Mouse (Mus musculus) cortical plate, adult 2 months (tissue): ENCODE measurements around the gene Il3ra. TPM values are rescaled to one million over a fixed set of nuclear protein-coding genes. Genes with fewer than 3 reads are reported as not detected.

Experiments
- H3K27ac ChIP-seq: fragments of 200-500 bp; 2 replicates; pipeline ENCODE4 v1.5.1; 2012; ENCODE audit warnings: low read length, control low read depth, inconsistent platforms; ENCODE audit not compliant: insufficient read depth
- H3K4me1 ChIP-seq: fragments of 200-500 bp; 2 replicates; pipeline ENCODE4 v1.6.1; 2011; ENCODE audit warnings: low read length; ENCODE audit not compliant: control insufficient read depth, insufficient read depth
- H3K4me3 ChIP-seq: fragments of 200-500 bp; 2 replicates; pipeline ENCODE4 v1.5.1; 2011; ENCODE audit warnings: mild to moderate bottlenecking, low read length, control low read depth; ENCODE audit not compliant: insufficient read depth
- CTCF ChIP-seq: fragments of 200-500 bp; IDR thresholded peaks from 2 replicates; pipeline ENCODE4 v1.5.1; 2011; ENCODE audit warnings: mild to moderate bottlenecking, control low read depth, low read length; ENCODE audit not compliant: insufficient read depth; ENCODE audit errors: extremely low read depth
- POLR2A ChIP-seq: fragments of 200-500 bp; IDR thresholded peaks from 2 replicates; pipeline ENCODE4 v1.6.1; 2011; ENCODE audit warnings: mild to moderate bottlenecking, low read length, control low read depth; ENCODE audit not compliant: insufficient read depth; ENCODE audit errors: extremely low read depth
- polyA plus RNA-seq: library from polyadenylated mRNA; depleted of rRNA; stranded (reverse); fragments of >200 nt; gene quantifications from 2 replicates; pipeline ENCODE4 v1.2.3, GENCODE M21; 2012

Gene Il3ra
- polyA plus RNA-seq, 1 experiment = 7.2 TPM

DNA sequence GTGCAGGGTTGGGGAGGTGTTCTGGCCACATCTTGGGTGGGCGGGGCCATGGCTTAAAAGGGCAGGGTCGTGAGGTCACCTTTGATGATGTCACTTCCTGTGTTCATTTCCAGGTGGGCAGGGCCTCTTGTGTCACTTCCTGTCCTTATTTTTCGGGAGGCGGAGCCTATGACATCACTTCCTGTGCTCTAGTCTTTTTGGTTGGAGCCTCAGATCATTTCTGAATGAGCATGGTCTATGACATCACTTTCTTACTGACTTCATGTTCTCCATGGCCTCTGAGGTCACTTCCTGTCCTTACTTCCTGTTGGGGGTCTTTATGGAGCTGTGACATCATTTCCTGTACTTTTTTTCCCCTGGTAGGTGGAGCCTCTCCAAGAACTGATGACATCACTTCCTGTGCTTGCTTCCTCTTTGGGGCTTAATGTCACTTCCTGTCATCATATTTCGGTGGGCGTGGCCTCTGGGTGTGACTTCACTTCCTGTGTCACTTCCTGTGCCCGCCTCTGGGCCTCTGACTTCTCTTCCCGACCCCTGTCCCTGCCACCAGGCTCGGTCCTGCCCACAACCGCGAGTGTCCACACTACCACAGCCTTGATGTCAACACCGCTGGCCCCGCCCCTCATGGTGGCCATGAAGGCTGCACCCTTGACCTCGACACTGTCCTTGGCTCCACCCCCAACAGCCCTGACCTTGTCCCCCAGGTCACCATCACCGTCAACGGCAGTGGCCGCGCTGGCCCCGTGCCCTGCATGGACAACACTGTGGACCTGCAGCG lies 3.6 kb downstream of the Il3ra start:
- no peak overlapping the region for H3K4me3 ChIP-seq
- TF ChIP-seq CTCF (no peak), POLR2A (no peak)
- no peaks in the 10 kb centered on the region for H3K4me1 ChIP-seq
- no peak overlapping the region for H3K27ac ChIP-seq

DNA sequence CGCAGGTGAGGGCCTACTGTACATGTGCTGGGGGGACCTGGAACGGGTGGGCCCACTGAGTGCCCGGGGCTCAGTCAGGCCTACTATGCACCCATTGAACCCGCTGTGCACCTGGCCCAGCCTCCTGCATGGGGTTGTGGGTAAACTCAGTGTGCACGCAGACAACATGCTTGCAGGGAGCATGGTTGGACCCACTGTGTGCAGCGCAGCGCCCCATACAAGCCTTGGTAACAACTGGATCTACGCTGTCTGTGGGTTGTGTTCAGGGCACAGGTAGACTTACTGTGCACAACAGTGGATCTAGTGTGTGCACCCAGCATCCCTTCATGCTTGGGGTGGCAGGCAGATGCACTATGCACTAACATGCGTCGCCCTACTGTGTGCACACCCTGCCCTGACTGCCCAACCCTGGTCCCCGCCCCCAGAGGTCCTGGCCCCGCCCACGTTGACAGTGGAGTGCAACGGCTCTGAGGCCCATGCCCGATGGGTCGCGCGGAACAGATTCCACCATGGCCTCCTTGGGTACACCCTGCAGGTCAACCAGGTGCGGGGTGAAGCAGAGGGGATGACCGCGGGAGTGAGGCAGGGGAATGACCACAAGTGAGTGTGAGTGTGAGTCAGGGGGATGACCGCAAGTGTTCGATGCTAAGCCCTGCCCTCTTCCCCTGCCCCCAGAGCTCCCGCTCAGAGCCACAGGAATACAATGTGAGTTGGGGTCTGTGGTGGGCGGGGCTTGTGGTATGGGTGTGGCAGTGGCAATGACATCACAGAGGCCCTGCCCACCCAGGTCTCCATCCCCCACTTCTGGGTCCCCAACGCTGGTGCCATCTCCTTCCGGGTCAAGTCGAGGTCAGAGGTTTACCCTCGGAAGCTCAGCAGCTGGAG lies 4.4 kb downstream of the Il3ra start:
- TF ChIP-seq CTCF (no peak), POLR2A (no peak)
- H3K4me3 ChIP-seq = no peak overlapping the region

DNA sequence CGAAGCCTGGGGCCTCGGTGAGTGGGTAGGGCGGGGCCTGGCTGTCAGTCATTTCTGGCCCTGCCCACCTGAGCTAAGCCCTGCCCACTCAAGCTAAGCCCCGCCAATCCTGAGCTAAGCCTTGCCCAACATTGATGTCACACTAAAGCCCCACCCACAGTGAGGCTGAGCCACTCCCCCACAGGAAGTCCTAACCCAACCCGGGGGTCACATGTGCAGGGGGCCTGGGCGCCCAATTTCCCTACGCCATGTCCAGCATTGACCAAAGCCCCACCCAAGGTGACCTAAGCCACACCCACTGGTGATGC lies 5.0 kb downstream of the Il3ra start:
- Histone ChIP-seq H3K4me1 (no peaks in the 10 kb centered on the region), H3K27ac (no peak overlapping the region), H3K4me3 (no peak overlapping the region)
- no peak for TF ChIP-seq CTCF
- no peak for TF ChIP-seq POLR2A

More for the DNA sequence above, 4.4 kb downstream of the Il3ra start:
- Histone ChIP-seq H3K4me1 (no peaks in the 10 kb centered on the region), H3K27ac (no peak overlapping the region)

DNA sequence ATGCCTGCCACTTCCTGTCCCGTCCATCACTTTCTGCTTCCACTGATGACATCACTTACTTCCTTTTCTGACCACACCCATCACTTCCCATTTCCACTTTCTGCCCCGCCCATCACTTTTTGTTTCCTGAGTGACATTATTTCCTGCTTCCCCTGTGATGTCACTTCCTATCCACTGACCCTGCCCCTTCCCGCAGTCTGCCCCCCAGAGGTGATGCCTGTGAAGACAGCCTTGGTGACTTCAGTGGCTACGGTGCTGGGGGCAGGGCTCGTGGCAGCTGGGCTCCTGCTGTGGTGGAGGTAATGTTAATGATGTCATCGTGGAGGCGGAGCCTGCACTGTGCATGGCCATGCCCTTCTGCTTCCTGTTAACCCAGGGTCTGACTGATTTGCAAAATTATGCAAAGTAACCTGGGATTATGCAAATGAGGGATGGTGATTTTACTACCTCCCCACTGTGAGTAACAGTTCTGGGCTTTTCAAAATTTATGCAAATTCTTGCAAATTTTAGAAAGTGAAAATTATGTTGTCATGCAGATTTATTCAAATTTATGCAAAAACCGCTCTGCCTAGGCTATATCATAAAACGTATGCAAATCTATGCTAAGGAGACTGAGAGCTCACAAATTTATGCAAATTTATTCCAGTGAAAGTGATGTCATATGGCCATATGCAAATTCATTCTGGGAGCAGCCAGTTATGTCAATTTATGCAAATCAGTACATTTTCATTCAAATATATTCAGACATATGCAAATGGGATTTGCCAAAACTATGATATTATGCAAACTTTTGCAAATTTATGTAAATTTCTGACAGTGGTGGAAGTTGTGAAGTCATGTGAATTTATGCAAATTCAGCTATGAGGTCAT lies 5.9 kb downstream of the Il3ra start:
- Histone ChIP-seq H3K4me1 (no peaks in the 10 kb centered on the region), H3K27ac (no peak overlapping the region), H3K4me3 (no peak overlapping the region)
- TF ChIP-seq CTCF = no peak
- TF ChIP-seq POLR2A = no peak

DNA sequence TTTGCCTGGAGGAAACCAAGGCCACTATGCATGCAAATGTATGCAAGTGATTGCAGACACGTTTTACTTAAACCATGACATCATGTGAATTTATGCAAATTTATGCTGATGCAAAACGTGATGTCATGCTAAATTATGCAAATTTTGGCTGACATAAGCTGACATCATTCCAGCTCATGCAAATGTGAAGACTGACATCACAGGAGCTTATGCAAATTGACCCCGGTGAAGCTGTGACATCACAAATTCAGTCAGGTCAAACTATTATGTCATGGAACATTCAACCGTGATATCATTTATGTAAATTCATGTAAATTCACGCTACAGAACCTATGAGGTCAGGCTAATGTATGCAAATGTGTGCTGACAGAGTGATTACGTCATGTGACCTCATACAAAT lies 6.5 kb downstream of the Il3ra start:
- H3K27ac ChIP-seq = no peak overlapping the region
- H3K4me3 ChIP-seq = no peak overlapping the region
- H3K4me1 ChIP-seq = no peaks in the 10 kb centered on the region
- TF ChIP-seq POLR2A (no peak), CTCF (no peak)

DNA sequence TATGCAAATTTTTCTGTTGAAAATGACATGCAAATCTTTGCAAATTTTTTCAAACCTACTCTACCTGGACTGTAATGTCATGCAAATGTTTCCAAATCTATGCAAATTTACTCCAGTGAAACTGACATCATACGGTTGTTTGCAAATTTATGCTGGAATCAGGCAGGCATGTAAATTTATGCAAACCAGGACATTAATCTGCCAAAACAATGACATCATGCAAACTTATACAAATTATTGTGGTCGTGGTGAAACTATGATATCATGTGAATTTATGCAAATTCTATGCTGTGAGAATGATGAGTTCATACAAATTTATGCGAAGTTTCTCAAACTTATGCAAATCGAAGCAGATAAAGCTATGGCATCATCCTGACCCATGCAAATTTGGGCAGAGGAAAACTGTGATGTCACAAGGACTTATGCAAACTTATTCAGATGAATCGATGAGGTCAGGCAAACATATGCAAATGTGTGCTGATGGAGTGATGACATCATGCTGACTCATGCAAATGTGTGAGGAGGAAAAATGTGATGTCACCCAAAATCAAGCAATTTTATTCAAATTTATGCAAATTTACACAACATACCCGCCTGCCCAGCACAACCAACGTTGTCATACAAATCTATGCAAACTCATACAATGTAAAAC lies 7.1 kb downstream of the Il3ra start:
- Histone ChIP-seq H3K4me1 (no peaks in the 10 kb centered on the region), H3K4me3 (no peak overlapping the region), H3K27ac (no peak overlapping the region)
- TF ChIP-seq CTCF = no peak
- TF ChIP-seq POLR2A = no peak

DNA sequence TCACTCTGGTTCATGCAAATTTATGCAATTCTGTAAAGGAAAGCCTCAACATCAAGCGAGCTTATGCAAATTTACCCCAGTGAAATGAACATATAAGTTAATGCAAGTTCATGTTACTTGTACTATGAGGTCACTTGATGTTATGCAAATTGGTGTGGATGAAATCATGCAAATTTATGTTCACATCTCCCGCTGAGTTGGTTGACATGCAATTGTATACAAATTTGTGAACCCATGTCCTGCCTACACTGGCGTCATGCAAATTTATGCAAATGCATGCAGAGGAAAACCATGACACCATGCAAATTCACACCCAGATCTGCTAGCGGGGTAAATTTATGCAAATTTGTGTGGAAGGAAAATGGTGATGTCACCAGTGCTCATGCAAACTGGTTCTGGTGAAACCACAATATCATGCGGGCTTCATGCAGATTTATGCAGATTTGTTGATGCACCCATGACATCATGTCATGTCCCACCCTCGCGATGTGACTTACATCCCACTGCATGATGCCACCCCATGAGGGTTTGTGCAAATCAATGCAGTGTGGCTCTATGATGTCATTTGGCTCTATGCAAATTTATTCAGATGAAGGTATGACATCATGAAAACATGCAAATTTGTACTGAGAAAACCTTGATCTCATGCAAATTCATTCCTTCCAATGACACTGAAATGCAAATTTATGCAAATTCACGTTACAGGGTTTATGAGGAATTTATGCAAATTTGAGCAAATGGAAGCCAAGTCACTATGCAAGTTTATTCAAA lies 7.8 kb downstream of the Il3ra start:
- Histone ChIP-seq H3K27ac (no peak overlapping the region), H3K4me1 (no peaks in the 10 kb centered on the region), H3K4me3 (no peak overlapping the region)
- no peak for TF ChIP-seq POLR2A
- TF ChIP-seq CTCF = no peak

DNA sequence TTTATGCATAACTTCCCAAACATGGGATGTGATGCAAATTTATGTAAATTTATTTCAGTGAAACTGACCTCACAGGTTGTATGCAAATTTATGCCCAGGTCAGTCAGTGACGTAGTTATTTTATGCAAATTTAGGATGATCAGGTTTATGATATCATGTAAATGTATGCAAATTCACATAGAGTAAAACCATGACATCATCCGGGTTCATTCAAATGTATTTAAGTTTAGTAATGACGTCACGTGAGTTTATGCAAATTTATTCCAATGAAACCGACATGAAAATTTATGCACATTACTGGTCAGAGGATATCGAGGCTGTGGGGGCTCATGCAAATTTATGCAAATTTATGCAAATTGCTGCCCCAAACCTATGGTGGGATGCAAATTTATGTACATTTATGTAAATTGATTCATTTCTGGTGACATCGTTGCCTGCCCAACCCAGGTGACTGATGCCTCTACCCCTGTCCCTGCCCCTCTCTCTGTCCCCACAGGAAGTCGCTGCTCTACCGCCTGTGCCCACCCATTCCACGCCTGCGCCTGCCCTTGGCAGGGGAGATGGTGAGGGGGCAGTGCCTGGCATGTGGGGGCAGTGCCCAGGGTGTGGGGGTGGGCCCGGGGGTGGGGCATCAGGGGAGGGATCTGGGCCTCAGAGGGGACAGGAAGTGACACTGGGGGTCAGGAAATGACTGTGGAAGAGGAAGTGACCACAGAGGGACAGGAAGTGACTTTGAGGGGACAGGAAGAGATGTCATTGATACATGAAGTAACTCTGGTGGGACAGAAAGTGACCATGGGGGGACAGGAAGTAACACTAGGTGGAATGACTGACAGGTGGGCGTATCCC lies 8.7 kb downstream of the Il3ra start:
- TF ChIP-seq POLR2A = no peak
- no peak for TF ChIP-seq CTCF
- no peak overlapping the region for H3K4me3 ChIP-seq
- H3K4me1 ChIP-seq = no peaks in the 10 kb centered on the region
- H3K27ac ChIP-seq = no peak overlapping the region
